Mouse (Mus musculus) v-Abl transformed pro-B cells (cell line): ENCODE data around the gene Adgrl3.

Experiments used
- in situ Hi-C, 2 experiments: fragments of 400-800 bp; cut with MboI; formaldehyde crosslinking; loops; one replicate each; pipeline ENCODE4 v1.15.1; 2025; ENCODE audit not compliant: unreplicated experiment in 2 of 2

Adgrl3 gene

DNA sequence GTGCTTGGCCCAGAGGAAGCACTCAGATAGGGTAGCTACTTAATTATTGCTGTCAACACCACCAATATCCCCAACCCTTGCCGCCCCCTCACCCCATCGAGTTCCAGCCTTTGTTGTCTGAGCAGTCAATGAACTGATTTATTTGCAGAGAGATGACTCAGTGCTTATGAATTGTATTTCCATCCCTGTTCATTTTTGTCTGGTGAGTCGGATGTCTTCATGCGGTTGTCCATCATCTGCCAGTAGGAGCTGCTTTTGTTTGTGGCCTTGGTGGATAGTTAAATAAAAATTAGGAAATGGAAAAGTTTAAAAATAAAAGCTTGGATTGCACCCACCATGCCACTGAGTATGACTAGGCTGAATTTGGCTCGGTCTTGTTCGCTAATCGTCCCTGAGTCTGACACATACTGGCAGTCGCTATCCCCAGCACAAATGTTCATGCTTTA, 344.3 kb downstream of the Adgrl3 start:
- in situ Hi-C loops: no loop called here

DNA sequence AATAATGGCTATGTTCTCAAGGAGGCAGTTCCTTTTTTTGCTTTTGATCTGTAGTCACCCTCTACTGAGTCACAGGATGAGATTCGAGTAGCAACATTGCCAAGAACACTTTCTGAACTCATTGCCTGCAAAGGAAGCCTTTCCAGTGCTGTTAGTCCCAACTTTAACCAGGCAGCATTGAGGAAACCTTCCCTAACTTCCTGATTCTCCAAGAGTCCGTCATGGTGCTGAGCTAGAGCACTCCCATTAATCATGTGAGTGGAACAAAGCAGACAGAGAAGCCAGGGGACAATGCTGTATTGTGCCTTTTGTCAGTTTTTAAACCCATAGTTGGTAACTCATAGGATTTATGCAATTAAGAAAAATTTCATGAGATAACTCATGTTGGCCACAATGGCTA, 345.3 kb downstream of the Adgrl3 start:
- in situ Hi-C loops: no loop called here

DNA sequence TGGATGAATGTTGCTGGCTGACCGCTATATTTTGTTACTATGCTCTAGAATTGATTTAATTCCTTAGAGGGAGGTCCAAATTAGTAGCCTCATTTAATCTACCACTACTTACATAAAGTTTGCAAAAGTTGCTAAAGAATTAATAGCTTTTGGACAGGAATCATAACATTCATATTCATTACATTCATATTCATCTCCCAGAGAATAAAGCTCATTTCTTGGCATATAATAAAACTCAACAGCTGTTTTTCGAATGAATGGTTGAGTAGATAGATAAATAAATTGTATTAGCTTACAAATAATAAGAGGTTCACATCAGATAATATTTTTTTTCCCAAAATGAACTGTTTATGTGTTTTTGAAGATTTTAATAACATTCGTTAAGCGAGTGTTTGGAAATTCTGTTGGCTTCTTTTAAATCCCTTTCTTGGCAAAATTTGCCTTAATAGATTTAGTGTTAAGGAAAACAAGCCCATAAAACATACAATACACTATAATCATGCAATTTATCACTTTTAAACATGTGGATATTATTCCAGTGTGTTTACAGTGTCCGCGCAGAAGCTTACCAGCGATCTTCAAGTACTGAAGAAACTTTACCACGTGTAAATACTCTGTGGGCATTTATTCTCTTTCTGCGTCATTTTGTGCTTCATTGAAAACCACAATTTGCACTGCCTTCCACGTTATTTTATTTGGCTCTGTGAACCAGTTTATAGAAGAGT, 350.4 kb downstream of the Adgrl3 start:
- in situ Hi-C loops: no loop called here

DNA sequence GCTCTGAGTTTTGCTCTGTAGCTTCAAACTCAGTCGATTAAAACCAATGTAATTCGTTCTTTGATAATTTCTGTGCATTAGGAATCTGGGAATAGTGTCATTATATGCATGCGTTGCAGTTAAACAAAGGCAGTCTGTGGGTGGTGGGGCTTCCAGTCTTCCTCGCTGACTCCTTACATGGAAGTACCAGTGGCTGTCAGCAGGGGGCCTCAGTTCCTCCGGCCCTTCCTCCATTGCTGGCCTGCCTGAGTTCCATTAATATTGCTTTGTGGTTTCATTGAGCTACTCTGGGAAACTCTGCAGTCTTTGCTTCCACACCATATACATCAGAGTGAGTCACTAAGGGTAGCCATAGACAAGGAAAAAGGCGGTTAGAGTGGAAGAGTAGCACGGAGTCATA, 356.1 kb downstream of the Adgrl3 start:
- in situ Hi-C loops: no loop called here

DNA sequence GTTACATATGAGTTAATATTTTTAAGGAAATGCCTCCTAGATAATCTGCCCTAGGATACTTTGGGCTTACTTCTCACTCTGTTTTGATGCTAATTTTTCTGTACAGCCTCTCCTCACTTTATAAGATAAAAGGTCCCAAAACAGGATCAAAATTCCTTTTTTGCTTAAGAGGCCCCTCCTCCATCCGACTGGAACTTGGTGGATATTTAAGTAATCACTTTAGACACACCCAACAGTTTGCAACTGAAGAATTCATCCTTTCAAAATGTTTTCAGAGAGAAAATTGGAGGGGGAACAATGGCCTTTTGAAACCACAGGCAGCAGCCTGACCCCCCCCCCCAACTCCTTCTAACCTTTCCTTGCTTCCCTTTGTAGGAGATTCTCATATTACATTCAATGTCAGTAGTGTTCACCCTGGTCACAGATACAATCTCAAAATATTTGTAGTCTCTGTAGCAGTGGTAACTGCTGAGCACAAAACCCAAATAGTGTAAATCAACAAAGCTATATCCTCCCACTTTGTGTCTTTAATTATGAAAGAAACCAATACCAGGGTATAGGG, 385.7 kb downstream of the Adgrl3 start:
- in situ Hi-C loops: no loop called here

DNA sequence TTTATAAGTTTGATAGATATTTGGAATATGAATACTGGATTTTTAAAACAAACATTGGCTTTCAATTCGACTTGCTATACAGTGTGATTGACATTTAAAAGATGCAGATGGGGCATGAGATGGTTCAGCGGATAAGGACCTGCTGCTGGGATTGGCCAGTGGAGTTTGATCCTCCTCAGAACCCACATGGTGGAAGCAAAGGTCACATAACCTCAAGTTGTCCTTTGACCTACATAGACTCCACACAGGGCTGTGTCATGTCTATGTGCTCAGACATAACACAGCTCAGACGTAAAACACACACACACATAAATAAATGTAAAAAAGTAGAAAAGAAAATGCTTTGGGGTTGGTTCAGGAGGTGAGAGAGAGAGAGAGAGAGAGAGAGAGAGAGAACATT, 397.4 kb downstream of the Adgrl3 start:
- in situ Hi-C loops: no loop called here

DNA sequence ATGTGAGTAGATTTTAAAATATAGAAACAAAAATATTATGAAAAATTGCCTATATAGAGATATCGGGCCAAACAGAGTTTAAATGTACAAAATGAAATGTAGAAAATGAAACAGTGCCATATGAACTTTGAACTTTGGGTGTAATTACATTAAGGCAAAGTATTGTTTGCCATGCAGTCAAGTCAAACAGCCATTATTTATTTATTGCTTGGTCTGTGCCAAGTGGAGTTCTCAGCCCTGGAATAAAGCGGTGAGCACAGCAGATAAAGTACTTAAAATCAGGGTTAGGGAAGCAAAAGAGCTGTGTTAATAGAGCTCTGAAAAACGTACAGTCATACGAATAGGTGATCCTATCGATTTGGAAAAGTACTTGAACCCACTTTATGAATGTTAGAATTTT, 407.5 kb downstream of the Adgrl3 start:
- in situ Hi-C loops: no loop called here

DNA sequence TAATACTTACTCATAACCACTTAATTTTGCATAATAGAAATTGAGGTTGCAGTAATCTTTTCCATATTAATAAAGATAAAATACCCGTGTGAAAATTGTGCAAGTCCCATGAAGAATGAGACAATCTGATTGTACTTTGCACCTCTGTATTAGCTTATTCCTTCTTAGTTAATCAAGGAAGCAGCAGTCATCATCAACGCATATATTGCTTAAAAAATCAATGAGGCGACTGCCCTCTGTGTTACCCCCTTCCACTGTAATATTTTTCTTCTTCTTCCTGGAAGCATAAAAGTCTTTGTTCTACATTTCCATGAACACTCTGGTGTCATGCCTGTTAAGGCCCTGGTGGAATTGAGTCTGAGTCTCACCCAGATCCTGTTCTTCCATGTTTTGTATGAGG, 416.4 kb downstream of the Adgrl3 start:
- in situ Hi-C loops: no loop called here

DNA sequence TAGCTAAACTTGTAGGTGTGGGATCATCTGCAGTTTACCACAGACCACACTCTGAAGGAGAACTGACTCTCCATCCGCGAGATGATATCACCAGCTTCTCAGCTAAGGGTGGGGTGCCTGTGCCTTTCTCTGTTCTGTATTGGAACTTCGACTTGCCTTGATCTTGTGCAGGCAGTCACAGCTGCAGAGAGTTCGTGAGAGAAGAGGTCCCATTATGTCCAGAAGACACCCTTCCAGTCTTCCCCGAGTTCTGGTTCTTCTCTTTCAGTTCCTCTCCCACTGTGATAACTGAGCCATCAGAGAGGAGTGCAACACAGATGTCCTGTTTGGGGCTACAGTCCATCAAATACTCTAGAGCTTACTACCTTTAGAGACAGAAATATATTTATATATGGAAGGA, 422.2 kb downstream of the Adgrl3 start:
- in situ Hi-C loops: no loop called here

DNA sequence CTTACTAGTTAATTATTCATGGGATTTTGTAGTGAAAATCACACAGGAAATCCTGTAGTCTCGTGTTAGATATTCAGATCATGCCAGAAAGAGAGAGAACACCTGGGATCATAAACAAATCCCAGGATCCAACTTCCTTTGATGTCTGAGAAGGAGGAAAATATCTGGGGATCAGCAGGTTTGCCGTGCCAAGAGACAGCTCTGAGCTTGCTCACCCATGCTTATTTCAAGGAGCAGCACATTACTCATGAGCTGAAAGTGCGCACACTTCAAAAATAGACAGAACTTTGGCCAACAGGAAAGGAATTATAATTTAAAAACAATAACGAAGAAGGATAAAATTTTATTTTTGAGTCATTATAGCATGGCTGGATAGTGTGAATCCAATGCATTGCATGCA, 446.0 kb downstream of the Adgrl3 start:
- in situ Hi-C loops: no loop called here

DNA sequence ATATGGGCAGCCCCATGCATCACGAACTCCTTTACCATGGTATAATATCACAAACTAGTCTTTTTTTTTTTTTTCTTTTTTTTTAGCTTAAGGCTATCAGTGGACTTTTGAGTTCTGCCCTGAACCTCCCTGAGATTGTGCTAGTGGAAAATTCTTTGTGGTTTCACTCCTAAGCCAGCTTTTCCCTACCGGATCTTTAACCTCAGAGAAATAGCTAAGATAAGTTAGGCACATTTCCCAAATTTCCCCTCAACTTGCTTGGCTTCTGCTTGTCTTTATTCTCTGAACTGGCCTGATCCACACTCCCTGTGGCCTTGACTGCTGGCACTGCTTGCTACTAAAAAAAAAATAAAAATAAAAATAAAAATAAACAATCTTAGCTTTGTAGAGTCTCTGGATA, 454.7 kb downstream of the Adgrl3 start:
- in situ Hi-C loops: no loop called here

DNA sequence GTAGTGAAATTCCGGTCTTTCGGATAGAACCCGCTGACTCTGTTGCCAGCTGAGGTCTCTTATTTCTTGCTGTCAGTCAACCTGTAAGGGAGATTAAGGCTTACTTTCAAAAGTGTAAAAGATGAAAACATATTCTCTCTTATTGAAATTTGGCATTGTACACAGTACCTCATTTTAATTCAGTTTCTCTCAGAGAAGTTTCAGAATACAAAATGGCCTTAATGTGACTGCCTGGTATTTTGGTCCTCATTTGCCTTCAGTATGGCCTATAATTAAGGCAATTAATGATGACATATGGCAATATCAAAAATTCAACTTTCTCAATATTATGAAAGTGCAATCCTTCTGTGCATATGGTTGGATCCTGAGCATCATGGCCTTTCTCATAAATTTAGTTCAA, 455.5 kb downstream of the Adgrl3 start:
- in situ Hi-C loops: no loop called here

DNA sequence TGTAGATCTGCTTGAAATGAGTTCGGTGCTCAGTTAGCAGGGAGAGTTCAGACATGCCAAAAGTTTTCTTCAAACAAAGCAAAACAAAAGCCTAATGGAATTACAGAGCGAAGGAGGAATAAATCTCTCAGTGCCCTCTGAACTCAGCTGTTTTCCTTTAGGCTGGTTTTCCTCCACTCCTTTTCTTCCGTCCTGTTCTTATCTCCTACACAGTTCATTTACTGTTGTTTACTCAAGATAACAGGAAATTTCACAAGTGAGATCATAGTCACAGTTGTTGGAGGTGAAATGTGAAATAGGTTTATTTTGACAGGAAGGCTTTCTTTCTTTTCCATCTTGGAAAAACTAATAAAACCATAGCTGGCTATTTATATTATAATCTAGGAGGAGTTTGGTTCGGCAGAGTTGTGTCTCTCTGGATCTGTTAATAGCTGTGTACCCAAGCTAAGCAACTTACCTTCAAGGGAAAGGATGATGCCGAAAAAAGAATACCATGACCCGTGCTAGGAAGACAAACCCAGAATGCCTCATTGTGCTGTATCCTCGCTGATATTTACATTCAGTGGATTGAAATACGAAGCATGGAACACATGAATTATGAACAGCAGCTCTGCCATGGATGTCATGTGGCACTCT, 456.2 kb downstream of the Adgrl3 start:
- in situ Hi-C loops: no loop called here

DNA sequence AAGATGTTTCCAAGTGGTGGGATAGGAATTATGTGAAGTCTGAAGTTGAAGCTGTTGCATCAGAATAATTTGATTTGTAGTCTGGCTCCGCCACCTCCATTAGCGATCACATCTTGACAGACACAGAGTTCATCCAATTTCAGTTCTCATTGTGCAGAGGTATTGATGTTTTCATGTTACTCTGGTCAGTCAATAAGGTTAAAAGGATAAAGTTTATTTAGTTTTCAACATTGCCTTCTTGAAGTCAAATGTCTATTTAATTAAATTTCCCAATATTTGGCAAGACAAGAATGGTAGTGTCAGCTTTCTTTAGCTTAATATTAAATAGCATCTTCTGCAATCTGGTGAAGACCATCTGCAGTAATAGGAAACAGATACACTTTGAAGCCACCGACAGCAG, 461.0 kb downstream of the Adgrl3 start:
- in situ Hi-C loops: no loop called here

DNA sequence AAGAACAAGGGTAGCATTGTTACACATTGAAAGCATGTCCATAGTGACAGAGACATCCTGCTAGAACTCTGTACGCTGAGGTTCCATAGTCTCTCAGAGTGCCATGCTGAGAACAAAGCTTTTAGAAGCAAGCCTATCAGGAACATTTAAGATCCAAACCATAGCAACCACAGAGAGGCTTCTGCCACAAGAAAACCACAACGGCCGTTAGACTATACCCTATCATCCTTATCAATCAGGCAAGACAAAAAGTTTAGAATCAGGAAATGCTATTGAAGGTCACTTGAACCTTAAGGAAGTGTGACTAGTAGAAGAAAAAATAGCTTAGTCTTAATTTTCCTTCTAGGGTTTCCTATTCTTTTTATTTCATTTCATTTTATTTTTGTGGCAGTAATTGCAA, 464.0 kb downstream of the Adgrl3 start:
- in situ Hi-C loops: no loop called here

DNA sequence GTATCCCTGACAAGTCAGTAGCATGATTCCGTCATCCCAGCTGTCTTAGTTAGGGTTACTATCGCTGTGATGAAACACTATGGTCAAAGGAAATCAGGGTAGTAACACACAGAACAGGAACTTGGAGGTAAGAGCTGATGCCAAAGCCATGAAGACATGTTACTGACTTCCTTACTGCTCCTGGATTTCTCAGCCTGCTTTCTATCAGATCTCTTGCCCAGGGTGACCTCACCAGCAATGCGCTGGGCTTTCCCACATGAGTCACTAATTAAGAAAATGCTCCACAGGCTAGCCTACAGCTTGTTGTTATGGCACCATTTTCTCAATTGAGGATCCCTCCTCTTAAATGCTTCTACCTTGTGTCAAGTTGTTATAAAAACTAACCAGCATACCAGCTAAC, 481.1 kb downstream of the Adgrl3 start:
- in situ Hi-C loops: no loop called here

DNA sequence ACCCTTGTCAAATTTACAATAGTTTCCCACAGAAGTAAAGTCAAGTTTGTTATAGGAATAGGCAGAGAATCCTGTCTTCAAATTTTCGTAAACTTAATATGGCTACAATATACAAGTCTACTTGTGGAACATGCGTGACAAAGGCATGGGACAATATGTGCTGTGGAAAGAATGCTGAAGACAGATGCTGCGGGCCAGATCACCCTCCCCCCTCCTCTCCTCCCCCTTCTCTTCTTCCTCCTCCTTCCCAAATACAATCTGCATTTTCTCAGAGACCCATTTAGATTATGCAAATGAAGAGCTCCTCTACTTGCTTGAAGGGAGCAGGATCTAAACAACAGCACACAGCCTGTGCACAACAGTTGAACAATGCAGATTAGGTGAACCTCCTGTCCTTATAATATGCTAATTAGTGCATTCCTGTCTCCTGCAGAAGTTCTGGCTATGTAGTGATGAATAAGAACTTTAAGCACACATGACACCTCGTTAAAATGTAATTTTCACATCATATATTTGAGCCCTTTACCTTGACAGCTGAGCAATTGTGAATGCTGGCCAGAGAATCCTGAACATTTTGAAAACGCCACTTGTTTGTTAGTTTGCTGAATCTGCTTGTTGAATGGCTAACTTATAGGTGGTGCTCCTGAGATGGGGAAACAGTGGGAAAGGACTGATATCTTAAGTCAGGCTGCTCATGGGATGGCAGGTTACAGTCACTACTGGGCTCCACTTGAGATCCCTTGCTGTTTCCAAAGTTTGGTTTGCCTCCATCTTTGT, 499.0 kb downstream of the Adgrl3 start:
- in situ Hi-C loops: no loop called here

DNA sequence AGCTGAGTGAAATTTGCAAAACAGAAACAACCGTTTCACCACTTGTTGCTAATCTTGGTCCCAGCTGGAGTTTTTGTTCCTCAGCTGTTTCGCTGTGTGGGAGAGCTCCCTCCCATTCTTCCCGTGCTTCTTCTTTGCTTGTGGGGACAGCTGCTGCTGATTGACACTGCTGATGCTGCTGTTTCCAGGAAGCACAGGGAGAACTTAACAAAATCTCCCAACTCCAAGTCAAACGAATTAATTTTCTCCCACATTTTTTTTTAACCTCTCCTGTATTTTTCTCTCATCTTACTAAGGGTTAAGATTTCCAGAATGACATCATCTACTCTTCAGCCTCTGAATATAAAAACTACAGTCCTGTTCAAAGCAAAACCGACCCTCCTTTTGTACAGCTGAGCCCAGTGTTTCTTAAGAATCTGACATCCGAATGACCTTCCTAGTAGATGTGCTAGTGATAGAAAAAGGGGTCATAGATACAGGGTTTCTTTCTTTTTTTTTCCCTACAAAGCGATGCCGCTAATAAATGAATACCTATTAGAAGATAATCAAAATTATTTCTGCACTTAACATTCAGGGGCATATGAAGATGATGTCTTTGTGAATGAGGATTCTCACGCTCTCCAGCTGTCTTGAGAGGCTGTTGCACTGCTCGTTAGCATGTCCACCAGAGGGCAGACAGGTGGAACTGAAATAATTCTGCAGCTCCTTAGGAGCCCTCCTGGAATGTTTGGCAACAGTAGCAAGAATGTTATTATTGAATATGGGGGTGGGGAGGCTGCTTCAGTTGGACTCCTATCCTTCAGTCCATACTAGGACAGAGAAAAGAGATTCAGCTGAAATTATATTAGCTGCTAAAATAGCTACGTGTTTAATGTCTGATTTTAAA, 499.8 kb downstream of the Adgrl3 start:
- in situ Hi-C loops: no loop called here

DNA sequence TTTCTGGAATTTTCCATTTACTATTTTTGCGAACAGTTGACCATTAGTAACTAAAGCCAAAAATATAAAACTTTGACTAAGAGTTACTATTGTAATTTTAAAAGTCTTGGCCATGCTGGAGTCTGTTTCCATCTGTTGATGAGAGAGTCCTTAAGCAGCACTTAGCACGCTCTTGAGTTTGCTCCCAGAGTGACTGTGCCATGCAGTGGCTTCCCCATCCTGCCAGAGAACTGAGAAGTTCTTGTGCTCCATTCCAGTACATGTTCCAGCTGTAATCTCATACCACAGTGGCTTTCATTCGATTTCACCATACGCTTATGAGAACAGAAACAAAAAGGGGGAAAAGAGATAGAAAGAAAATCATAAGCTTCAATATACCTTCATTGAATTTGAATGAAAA, 502.8 kb downstream of the Adgrl3 start:
- in situ Hi-C loops: no loop called here

DNA sequence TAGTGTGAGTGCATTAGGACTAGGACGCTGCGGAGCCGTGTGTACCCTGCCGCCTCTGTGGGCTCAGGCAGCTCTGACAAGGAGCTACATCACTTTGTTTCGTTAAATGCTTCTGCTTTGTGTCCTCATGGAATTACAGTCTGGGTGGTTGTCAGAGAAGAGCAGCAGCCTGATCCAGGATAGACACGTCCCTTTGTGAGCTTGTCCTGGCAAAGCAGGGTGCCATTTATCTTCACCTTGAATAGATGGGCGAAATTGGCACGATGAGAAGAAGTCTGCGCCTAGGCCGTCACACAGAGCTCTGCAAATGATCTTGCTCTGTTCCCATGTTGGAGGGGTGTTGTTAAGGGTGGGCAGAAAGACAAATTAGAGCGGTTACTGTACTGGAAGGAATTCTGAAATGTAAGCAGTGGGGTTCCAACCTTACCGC, 504.6 kb downstream of the Adgrl3 start:
- in situ Hi-C loops: no loop called here
